Mouse (Mus musculus): Measurements from ENCODE around the gene Acaa1a.

Gene Acaa1a

GRCm38 (mm10) chr9:119378231-119378630 lies 38.8 kb downstream of the Acaa1a start:
- in situ Hi-C loops (cut with MboI, MseI): no loop called here

DNA sequence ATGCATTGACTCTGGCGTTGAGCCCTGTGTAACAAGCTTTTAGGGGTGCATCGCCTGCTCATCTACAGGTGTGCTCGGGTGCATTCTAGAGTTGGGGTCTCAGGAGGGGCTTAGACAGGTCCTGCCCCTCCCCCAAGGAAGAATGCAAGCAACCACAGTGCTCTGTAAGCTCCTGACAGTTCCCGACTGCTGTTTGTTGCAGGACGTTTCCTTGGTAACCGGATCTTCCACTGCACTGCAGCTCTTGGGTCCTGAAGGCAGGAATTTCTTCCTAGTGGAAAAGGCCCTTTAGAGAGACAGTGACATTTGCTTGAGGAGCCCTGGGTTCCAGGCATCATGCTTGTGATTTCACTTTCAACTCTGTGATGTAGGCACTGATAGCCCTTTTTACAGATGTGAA lies 43.1 kb downstream of the Acaa1a start:
- in situ Hi-C loops (cut with MboI, MseI): no loop called here

- in situ Hi-C loops (cut with MboI, MseI): no loop called here
Observed at GRCm38 (mm10) chr9:119388956-119389355, 49.5 kb downstream of the Acaa1a start.

GRCm38 (mm10) chr9:119390214-119390613 lies 50.7 kb downstream of the Acaa1a start:
- in situ Hi-C loops (cut with MboI, MseI): no loop called here

GRCm38 (mm10) chr9:119394808-119395207 lies 55.3 kb downstream of the Acaa1a start:
- in situ Hi-C loops (cut with MboI, MseI): no loop called here

All from T-helper 17 cell (primary cell).